Mouse (Mus musculus): Measurements from ENCODE around the gene Rcor1. TPM values are rescaled to one million over a fixed set of nuclear protein-coding genes. Genes with fewer than 3 reads are reported as not detected.
A peak's percentile ranks its signal among the peaks of the same experiment; 100 is the strongest.

The Rcor1 gene
- polyA plus RNA-seq, 1 experiment from 2014 or later, result 5.2 TPM

DNA sequence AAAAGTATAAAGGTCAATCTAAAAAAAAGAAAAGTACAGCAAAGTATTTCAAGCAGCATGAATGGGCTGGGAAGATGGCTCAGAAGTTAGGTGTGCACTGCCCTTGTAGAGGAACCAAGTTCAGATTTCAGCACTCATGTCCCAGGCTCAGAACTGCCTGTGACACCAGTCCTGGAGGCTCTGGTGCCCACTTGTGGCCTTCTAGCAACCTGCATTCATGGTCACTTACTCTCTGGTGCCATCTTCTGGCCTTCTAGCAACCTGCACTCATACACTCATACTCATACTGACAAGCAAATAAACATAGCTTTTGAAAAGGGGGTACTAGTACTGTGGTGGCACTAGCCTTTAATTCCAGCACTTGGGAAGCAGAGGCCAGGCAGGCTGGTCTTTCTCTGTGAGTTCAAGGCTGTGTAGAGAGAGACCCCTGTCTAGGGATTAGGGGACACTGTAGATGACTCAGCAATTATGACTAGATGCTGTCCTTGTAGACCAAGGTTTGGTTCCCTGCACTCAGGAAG is 83.2 kb downstream of the Rcor1 start:
- H3K4me2 ChIP-seq, result no peak overlapping the region
- peaks cover 4% of the 10 kb centered on the region; the same call in 1 of the 2 replicates for H3K9me3 ChIP-seq
- no peak overlapping the region for H3K9ac ChIP-seq
- H3K27ac ChIP-seq, result no peak overlapping the region
- ATAC-seq (ENCODE audit: low FRiP score), result no peak
- H3K4me3 ChIP-seq, result no peak overlapping the region
- no peaks in the 10 kb centered on the region for H3K27me3 ChIP-seq
- H3K36me3 ChIP-seq, result peaks cover 15% of the 10 kb centered on the region
- H3K4me1 ChIP-seq (replicated peaks), result peaks cover 12% of the 10 kb centered on the region

DNA sequence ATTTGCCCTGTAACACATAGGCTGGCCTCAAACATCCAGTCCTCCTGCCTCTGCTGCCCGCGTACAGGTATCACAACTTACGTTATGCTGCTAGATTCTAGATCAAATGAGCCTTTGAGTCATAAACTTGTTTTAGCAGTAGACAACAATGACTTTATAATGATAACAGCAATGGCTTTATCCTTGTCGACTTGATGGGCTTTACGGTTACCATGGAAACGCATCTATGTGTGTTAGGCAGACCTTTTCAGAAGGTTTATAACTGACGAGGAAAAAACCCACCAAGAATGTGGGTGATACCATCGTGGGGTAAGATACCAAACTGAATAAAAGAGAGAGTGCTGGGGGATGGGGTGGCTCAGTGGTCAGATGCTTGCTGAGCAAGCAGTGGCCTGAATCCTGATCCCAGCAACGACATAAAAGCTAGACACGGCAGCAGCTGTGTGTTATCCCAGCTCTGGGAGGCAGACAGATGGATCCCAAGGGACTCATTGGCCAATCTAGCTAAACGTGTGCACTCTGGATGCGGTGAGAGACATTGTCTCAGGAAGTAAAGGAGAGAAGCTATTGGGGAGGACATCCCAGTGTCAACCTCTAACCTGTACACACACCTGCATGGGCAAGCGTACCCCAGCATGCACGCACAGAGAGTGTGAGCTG is 85.6 kb downstream of the Rcor1 start:
- H3K4me2 ChIP-seq, result no peak overlapping the region
- no peaks in the 10 kb centered on the region for H3K27me3 ChIP-seq
- H3K9me3 ChIP-seq, result peaks cover 4% of the 10 kb centered on the region; the same call in 1 of the 2 replicates
- peak overlapping the region; percentile 41; the same call in 1 of the 2 replicates for H3K27ac ChIP-seq
- no peak overlapping the region for H3K9ac ChIP-seq
- peaks cover 12% of the 10 kb centered on the region for H3K4me1 ChIP-seq (replicated peaks)
- H3K4me3 ChIP-seq, result no peak overlapping the region
- WGBS, result 58% methylated on average over 14 of the region's 14 CpGs
- H3K36me3 ChIP-seq, result no peaks in the 10 kb centered on the region
- ATAC-seq (ENCODE audit: low FRiP score), result no peak

DNA sequence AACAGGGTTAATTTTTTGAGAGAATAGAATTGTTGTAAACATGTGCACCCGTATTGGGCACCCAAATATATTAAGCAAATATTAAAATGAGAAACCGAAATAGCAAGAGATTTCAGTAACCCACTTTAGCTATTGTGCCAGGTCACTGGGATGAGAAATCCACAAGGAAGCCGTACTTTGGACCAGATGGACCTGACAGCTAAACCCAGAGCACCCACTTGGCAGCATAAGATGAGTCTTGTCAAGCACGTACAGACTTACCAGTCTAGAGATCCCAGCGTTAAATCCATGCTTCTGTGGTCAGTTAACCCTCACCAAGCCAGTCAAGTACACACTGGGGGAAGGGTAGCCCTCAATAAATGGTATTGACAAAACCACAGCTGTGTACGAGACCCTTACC is 86.5 kb downstream of the Rcor1 start:
- Histone ChIP-seq H3K4me1 (replicated peaks) (peaks cover 12% of the 10 kb centered on the region), H3K36me3 (no peaks in the 10 kb centered on the region)
- 80% methylated on average over 6 of the region's 6 CpGs for WGBS

DNA sequence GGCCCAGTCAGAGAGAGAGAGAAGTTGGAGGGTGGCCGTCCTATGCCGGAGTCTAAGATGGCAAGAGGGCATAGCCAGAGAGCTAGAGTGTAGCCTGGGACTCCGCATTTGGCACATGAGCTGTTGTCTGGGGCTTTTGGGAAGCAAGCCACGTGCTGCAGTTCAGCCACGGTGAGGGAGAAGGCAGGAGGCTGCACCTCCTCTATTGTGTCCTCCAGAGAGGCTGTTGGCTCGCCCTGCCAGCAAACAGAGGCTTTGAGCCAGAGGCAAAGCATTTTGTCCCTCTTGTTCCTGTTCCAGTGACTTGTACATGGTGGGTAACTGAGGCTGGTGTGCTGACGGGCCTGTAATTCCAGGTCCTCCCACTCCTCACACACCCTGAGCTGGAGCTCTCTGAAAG is 95.0 kb downstream of the Rcor1 start:
- Histone ChIP-seq H3K4me1 (replicated peaks) (peaks cover 9% of the 10 kb centered on the region; the same call in 1 of the 2 replicates), H3K4me2 (no peak overlapping the region), H3K4me3 (no peak overlapping the region), H3K27ac (no peak overlapping the region), H3K9ac (no peak overlapping the region), H3K27me3 (no peaks in the 10 kb centered on the region), H3K9me3 (no peaks in the 10 kb centered on the region; the same call in 1 of the 2 replicates), H3K36me3 (no peaks in the 10 kb centered on the region)
- ATAC-seq (ENCODE audit: low FRiP score), result no peak
- WGBS, result 76% methylated on average over 7 of the region's 7 CpGs

More for the DNA sequence above, 86.5 kb downstream of the Rcor1 start:
- H3K9ac ChIP-seq, result no peak overlapping the region
- no peak overlapping the region for H3K4me3 ChIP-seq
- no peak overlapping the region for H3K4me2 ChIP-seq
- H3K27me3 ChIP-seq, result no peaks in the 10 kb centered on the region
- no peak for ATAC-seq (ENCODE audit: low FRiP score)
- H3K9me3 ChIP-seq, result peaks cover 4% of the 10 kb centered on the region; the same call in 1 of the 2 replicates
- no peak overlapping the region for H3K27ac ChIP-seq

DNA sequence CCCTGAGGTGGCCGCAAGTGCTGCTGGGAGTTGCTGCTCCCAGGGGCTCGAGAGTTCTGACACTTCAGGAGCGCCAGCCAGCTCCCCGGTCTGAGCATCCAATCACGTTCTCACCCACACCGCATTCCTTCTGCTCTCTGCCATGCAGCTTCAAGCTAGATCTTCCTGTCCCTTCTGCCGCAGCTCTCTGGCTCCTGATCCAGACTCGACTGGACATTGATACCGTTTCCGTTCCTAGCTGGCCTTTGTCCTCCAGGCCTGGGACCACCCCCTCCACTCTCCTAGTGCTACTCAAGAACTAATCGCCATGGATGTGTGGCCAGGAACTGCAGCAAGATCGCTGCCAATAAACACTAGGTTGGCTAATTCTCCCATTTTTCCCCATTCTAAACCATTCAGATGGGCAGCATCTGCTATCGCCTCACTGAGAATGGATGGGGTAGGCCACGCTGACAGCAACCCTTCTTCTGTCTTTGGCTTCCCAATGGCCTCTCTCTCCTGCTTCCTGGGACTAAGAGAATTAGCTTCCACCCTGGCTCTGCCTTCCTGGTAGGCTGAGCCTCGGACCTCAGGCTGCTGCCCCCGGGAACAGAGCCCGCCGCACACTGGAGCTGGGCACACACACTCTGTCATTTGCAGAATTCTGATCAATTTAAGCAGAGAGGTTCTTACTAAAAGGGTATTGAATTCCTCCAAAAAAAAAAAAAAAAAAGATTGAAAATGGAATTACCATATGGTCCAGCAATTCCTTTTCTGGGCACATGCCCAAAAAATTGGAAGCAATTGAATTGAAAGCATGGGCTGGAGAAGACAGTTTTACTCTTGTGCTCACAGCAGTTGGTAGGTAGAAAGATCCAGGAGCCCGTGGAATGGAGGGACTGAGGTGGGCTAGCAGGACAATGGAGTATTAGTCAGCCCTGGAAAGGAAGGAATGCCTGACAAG is 95.9 kb downstream of the Rcor1 start:
- peak overlapping the region; percentile 56 for H3K27ac ChIP-seq
- 73% methylated on average over 19 of the region's 19 CpGs for WGBS
- no peak overlapping the region for H3K4me3 ChIP-seq
- no peaks in the 10 kb centered on the region for H3K27me3 ChIP-seq
- no peaks in the 10 kb centered on the region for H3K36me3 ChIP-seq
- no peak overlapping the region for H3K4me2 ChIP-seq
- peaks cover 9% of the 10 kb centered on the region; the same call in 1 of the 2 replicates for H3K4me1 ChIP-seq (replicated peaks)
- ATAC-seq (ENCODE audit: low FRiP score), result no peak
- H3K9ac ChIP-seq, result no peak overlapping the region
- H3K9me3 ChIP-seq, result no peaks in the 10 kb centered on the region; the same call in 1 of the 2 replicates

DNA sequence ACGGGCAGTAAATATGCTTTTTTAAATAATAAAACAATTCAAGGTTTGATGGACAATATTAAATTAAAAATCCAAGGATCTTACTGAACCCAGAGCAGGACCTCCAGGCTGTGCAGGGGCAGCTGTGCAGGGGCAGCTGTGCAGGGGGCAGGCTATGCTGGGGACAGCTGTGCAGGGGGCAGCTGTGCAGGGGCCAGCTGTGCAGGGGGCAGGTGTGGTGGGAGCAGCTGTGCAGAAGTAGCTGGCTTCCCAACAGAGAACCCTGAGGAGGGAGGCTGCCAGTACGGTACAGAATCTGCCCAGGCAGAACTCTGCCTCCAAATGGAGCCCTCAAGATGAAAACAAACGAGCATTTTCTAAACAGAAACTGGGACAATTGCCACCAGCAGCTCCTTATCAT is 96.8 kb downstream of the Rcor1 start:
- H3K27ac ChIP-seq, result no peak overlapping the region
- peaks cover 9% of the 10 kb centered on the region; the same call in 1 of the 2 replicates for H3K4me1 ChIP-seq (replicated peaks)
- H3K9me3 ChIP-seq, result no peaks in the 10 kb centered on the region
- ATAC-seq (ENCODE audit: low FRiP score), result no peak
- no peak overlapping the region for H3K9ac ChIP-seq
- H3K4me2 ChIP-seq, result no peak overlapping the region
- H3K4me3 ChIP-seq, result no peak overlapping the region
- H3K36me3 ChIP-seq, result no peaks in the 10 kb centered on the region
- H3K27me3 ChIP-seq, result no peaks in the 10 kb centered on the region
- 72% methylated on average over 3 of the region's 3 CpGs for WGBS

DNA sequence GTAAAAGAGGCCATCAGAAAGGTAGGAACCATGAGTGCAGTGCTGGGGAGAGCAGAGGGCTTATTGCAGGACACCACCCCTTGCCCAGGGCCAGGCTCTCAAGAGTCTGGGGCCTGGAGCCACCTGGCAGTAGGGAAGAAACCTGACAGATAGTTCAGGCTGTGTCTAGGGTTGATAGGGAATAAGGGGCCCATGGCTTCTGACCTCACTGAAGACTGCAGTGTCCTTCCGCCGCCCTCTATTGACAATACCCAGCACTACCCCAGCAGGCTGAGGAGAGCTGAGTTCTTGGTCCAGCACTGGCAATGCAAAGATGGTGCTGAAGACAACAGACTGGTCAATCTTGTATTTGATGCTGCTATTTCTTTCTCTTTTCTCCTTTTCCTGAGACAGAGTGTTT is 97.9 kb downstream of the Rcor1 start:
- ATAC-seq (ENCODE audit: low FRiP score), result no peak
- no peak overlapping the region for H3K27ac ChIP-seq
- H3K4me2 ChIP-seq, result no peak overlapping the region
- H3K4me1 ChIP-seq (replicated peaks), result peaks cover 9% of the 10 kb centered on the region; the same call in 1 of the 2 replicates
- no peak overlapping the region for H3K9ac ChIP-seq
- no peaks in the 10 kb centered on the region for H3K36me3 ChIP-seq
- 50% methylated on average over 2 of the region's 2 CpGs for WGBS
- no peak overlapping the region for H3K4me3 ChIP-seq
- no peaks in the 10 kb centered on the region for H3K9me3 ChIP-seq
- no peaks in the 10 kb centered on the region for H3K27me3 ChIP-seq

DNA sequence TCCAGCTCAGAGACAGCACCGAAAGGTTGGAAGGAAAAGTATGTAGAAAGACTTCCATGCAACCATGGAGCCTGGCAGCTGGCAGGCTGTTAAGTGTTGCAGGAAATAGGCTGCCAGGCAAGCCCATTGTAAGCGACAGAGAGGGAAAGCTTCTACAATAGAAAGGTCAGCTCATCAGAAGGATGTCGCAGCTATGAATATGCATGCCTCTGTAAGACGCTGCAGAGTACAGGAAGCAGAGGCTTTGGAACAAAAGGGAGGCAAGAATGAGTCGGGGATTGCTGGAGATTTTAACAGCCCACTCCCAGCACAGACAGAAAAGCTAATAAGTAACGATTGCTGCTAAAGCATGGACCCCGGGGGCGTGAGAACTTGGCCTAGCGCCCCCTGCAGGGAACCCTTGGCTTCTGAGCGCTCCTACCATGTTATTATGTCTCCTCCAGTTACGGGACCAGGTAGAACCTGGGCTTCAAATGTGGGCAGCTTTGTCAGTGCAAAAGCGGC is 103.9 kb downstream of the Rcor1 start:
- 7% methylated on average over 12 of the region's 12 CpGs for WGBS
- peak; percentile 66 for ATAC-seq (ENCODE audit: low FRiP score)
- H3K4me3 ChIP-seq, result no peak overlapping the region
- no peaks in the 10 kb centered on the region for H3K27me3 ChIP-seq
- H3K27ac ChIP-seq, result peak overlapping the region; percentile 74
- peaks cover 33% of the 10 kb centered on the region for H3K4me1 ChIP-seq (replicated peaks)
- no peaks in the 10 kb centered on the region for H3K9me3 ChIP-seq
- H3K36me3 ChIP-seq, result no peaks in the 10 kb centered on the region
- H3K9ac ChIP-seq, result peak overlapping the region; percentile 36; the same call in 1 of the 2 replicates
- H3K4me2 ChIP-seq, result peak overlapping the region; percentile 44

DNA sequence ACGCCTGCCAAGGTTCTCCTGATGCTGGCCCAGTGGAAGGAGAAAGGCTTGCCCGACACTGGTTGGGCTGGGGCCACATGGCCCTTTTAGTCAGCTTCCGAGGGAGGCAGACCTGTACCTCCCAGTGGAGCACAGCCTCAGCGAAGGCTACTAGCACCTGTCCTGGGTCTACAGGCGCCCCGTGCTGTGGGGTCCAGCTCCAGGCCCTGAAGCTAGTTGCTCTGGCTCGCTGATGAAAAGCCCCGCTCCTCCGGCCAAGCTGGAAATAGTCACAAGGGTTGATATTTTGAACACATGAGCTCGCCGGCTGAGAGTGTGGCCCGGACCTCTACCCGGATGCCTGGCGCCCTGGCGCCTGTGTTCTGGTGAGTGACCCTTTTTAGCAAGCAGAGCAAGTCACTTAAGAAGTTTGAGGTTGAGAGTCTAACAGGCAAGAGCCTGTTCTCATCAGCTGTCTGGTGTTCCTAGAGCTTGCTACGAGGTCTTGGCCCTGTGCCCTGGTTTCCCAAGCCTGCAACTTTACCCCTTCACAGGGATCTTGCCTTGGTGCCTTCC is 104.4 kb downstream of the Rcor1 start:
- H3K4me3 ChIP-seq, result no peak overlapping the region
- WGBS, result 57% methylated on average over 16 of the region's 16 CpGs
- peaks cover 33% of the 10 kb centered on the region for H3K4me1 ChIP-seq (replicated peaks)
- peak; percentile 65 for ATAC-seq (ENCODE audit: low FRiP score)
- no peaks in the 10 kb centered on the region for H3K36me3 ChIP-seq
- H3K27ac ChIP-seq, result peak overlapping the region; percentile 74
- peak overlapping the region; percentile 36; the same call in 1 of the 2 replicates for H3K9ac ChIP-seq
- H3K4me2 ChIP-seq, result peak overlapping the region; percentile 44
- H3K9me3 ChIP-seq, result no peaks in the 10 kb centered on the region
- H3K27me3 ChIP-seq, result no peaks in the 10 kb centered on the region

DNA sequence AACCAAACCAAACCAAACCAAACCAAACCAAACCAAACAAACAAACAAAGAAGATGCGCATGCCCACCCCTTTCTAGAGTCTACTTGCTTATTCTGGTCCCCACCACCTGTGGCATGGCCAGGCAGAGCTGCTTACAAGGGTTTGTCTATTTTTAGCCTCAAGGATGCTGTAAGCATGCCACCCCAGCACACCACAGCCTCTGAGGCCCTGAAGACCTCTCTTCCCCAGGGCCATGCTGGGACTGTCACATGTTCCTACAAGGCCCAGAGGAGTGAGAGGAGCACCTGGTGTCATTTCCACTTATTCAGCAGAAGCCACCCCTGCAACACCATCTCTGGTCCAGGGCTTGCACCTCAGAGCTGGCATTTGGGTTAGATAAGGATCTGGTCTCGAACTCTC is 105.4 kb downstream of the Rcor1 start:
- H3K4me2 ChIP-seq, result no peak overlapping the region
- no peak overlapping the region for H3K27ac ChIP-seq
- no peaks in the 10 kb centered on the region for H3K36me3 ChIP-seq
- H3K27me3 ChIP-seq, result 0 out of 2 replicates have a peak, but pooled peaks cover 2% of the 10 kb centered on the region
- WGBS, result 98% methylated on average over 2 of the region's 2 CpGs
- H3K9me3 ChIP-seq, result no peaks in the 10 kb centered on the region
- ATAC-seq (ENCODE audit: low FRiP score), result no peak
- H3K4me1 ChIP-seq (replicated peaks), result peaks cover 33% of the 10 kb centered on the region
- H3K4me3 ChIP-seq, result no peak overlapping the region
- no peak overlapping the region for H3K9ac ChIP-seq

DNA sequence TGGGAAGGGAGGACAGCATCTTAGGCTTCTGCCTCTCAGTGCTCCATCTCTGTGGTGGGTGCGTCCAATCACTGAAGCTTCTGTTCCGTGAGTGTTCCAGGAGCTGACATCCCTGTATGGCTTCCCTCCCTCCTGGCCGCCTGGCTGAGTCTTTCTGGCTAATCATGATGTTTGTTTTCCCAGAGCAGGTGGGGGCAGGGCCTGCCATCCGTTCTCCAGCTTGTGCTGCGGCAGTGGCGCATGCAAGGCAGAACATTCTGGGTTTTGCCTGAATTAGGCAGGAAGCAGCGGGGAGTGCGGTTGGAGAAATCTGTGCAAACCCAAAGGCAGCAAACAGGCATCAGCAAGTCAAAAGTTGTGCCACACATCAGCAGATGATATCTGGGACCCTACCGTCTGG is 106.1 kb downstream of the Rcor1 start:
- H3K4me1 ChIP-seq (replicated peaks), result peaks cover 33% of the 10 kb centered on the region
- H3K9ac ChIP-seq, result peak overlapping the region; percentile 56; the same call in 1 of the 2 replicates
- 42% methylated on average over 9 of the region's 9 CpGs for WGBS
- H3K27me3 ChIP-seq, result 0 out of 2 replicates have a peak, but pooled peaks cover 2% of the 10 kb centered on the region
- no peak overlapping the region for H3K4me2 ChIP-seq
- H3K36me3 ChIP-seq, result no peaks in the 10 kb centered on the region
- no peak overlapping the region for H3K4me3 ChIP-seq
- no peaks in the 10 kb centered on the region for H3K9me3 ChIP-seq
- peak overlapping the region; percentile 50; the same call in 1 of the 2 replicates for H3K27ac ChIP-seq
- ATAC-seq (ENCODE audit: low FRiP score), result no peak

Data from hindbrain, embryonic 13.5 days (tissue).